Mouse (Mus musculus) heart, embryonic 12.5 days (tissue): Measurements from ENCODE around the gene Lpar2. TPM values are rescaled to one million over a fixed set of nuclear protein-coding genes. Genes with fewer than 3 reads are reported as not detected.

ENCODE experiments used
- ATAC-seq: fragments of 200-750 bp; cut with Nextera tagmentation; 2 replicates; pipeline ENCODE4 v1.8.0; 2017; ENCODE audit warnings: moderate TSS enrichment, moderate library complexity; ENCODE audit not compliant: insufficient number of reproducible peaks, low FRiP score
- H3K27ac ChIP-seq: fragments of 300-500 bp; sonication (generic); 2 replicates; pipeline ENCODE4 v1.5.1; 2016; ENCODE audit warnings: mild to moderate bottlenecking, moderate library complexity; ENCODE audit not compliant: poor library complexity, severe bottlenecking
- H3K27me3 ChIP-seq: fragments of 300-500 bp; sonication (generic); replicated peaks from 2 replicates; pipeline ENCODE4 v1.6.1; 2016; ENCODE audit warnings: mild to moderate bottlenecking, moderate library complexity
- H3K36me3 ChIP-seq: fragments of 300-500 bp; sonication (generic); 2 replicates; pipeline ENCODE4 v1.6.1; 2016; ENCODE audit warnings: mild to moderate bottlenecking, moderate library complexity
- H3K4me1 ChIP-seq: fragments of 300-500 bp; sonication (generic); replicated peaks from 2 replicates; pipeline ENCODE4 v1.6.1; 2016; ENCODE audit warnings: mild to moderate bottlenecking
- H3K4me2 ChIP-seq: fragments of 300-500 bp; sonication (generic); 2 replicates; pipeline ENCODE4 v1.6.1; 2016; ENCODE audit warnings: mild to moderate bottlenecking, moderate library complexity
- H3K4me3 ChIP-seq: fragments of 300-500 bp; sonication (generic); 2 replicates; pipeline ENCODE4 v1.5.1; 2016; ENCODE audit warnings: mild to moderate bottlenecking
- H3K9ac ChIP-seq: fragments of 300-500 bp; sonication (generic); 2 replicates; pipeline ENCODE4 v1.6.1; 2016; ENCODE audit warnings: mild to moderate bottlenecking, moderate library complexity
- H3K9me3 ChIP-seq: fragments of 300-500 bp; sonication (generic); replicated peaks from 2 replicates; pipeline ENCODE4 v1.6.1; 2016; ENCODE audit warnings: mild to moderate bottlenecking, moderate library complexity
- WGBS: fragments of 180-500 bp; shearing (Covaris S2); methylation state at CpG from one replicate; pipeline ENCODE4 v1.1.7; 2016; 5-methylcytosine and 5-hydroxymethylcytosine counted together
- polyA plus RNA-seq: library from polyadenylated mRNA; unstranded; fragments of >200 nt; fragmentation: Nextera tagmentation; extraction: Ambion mirVana; gene quantifications from 2 replicates; pipeline ENCODE4 v1.2.1, GENCODE M21; 2016

Lpar2 gene
- 0.32 and 0.36 TPM in 2 replicates for polyA plus RNA-seq

DNA sequence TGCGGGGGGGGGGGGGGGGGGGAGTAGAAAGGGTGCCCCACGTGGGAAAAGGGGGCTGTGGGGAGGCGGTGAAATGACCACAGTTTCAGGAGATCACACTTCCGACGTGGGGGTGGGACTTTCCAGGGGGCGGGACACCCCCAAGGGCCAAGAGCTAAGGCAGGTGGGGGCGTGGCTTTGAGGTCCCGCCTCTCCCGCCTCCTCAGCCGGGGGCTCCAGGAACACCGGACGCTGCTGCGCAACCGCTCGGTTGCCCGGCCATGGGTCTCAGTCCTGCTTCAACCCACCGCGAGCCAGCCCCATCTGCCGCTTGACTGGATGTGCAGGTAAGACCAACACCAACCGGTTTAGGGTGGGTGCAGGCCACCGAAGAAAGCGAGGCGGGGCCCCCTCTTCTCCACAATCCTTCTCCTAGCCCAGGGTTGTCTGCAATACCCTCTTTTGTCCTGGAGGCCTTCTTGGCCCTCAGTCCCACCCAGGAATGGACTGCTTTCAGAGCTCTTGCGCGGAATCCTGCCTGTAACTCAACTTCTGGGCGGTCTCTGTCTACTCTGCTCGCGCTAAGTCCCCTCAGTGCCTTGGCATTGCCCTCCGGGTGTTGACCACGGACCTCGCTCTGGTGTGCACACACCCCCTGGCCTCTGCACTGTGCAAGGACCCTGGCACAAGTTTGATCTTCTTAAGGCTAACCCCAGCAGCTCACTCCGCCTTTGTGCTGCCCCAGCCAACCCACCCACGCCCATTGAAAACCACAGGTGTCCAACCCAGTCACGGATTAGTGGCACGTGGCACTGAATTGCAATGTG, at the start of gene Lpar2:
Lpar2 (plus strand) TSS at position 44 of the 806 bp plus-strand sequence.
- Histone ChIP-seq H3K27ac (peak within 1 kb of the TSS; percentile 36; the same call in 1 of the 2 replicates), H3K4me3 (peak within 1 kb of the TSS; percentile 61), H3K9ac (peak within 1 kb of the TSS; percentile 70), H3K4me2 (peak within 1 kb of the TSS; percentile 94), H3K9me3 (no peaks in the 10 kb centered on the region), H3K36me3 (peaks cover 26% of the 10 kb centered on the region), H3K27me3 (no peaks in the 10 kb centered on the region), H3K4me1 (peaks cover 16% of the 10 kb centered on the region)
- WGBS = 3% methylated on average over 32 of the region's 35 CpGs
- peak; percentile 78 for ATAC-seq

DNA sequence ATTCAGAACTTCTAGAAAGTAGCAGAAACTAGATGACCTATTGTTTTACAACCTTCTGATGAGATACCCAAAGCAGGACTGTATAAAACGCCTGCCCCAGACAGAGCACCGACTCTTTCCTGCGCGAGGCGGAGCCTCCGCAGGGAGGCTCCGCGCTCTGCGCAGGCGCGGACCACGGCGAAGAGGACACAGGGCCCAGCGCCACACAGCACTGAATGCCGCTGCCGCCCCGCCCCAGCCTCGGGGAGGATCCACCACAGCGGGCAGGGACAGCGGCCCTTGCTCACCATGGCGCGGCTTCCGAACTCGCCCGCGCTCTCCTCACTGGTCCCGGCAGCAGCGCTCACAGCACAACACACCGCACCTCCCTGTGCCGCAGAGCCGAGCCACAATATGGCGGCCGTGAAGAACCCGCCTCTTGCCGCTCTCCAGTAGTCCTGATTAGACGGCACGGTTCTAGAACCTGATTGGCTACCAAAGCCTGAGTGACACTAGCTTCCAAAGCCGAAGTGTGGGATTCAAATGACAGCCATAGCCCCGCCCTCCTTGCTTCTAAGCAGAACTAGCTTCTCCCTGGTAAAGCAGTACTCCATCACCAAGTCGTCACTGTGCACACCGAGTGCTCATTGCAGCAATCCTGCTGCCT, 47.6 kb upstream of the Lpar2 start, which contains the start of gene Gm20422:
Gm20422 (minus strand) TSS at position 384 of the 646 bp plus-strand sequence.
- Histone ChIP-seq H3K4me3 (peak within 1 kb of the TSS; percentile 69), H3K36me3 (peaks cover 6% of the 10 kb centered on the region), H3K4me2 (peak within 1 kb of the TSS; percentile 75), H3K27me3 (no peaks in the 10 kb centered on the region), H3K27ac (peak within 1 kb of the TSS; percentile 98), H3K9ac (peak within 1 kb of the TSS; percentile 82), H3K4me1 (peaks cover 23% of the 10 kb centered on the region), H3K9me3 (no peaks in the 10 kb centered on the region)
- under 1% methylated on average over 41 of the region's 41 CpGs for WGBS
- ATAC-seq = peak; percentile 99

- H3K27me3 ChIP-seq = no peaks in the 10 kb centered on the region
- ATAC-seq = no peak
- no peak overlapping the region for H3K27ac ChIP-seq
- H3K4me1 ChIP-seq = peaks cover 20% of the 10 kb centered on the region
- WGBS = 44% methylated on average over 2 of the region's 2 CpGs
- peak overlapping the region; percentile 69; the same call in 1 of the 2 replicates for H3K4me3 ChIP-seq
- 0 out of 2 replicates have a peak, but pooled peaks cover 2% of the 10 kb centered on the region for H3K36me3 ChIP-seq
- H3K9ac ChIP-seq = no peak overlapping the region
- H3K9me3 ChIP-seq = no peaks in the 10 kb centered on the region
- H3K4me2 ChIP-seq = peak overlapping the region; percentile 50
Observed at GRCm38 (mm10) chr8:69775149-69775534, 47.1 kb upstream of the Lpar2 start.

- H3K4me1 ChIP-seq = peaks cover 11% of the 10 kb centered on the region
- H3K9me3 ChIP-seq = no peaks in the 10 kb centered on the region
- WGBS = 62% methylated on average over 11 of the region's 12 CpGs
- H3K4me2 ChIP-seq = no peak overlapping the region
- H3K27me3 ChIP-seq = no peaks in the 10 kb centered on the region
- H3K36me3 ChIP-seq = no peaks in the 10 kb centered on the region
- no peak overlapping the region for H3K4me3 ChIP-seq
- no peak for ATAC-seq
- no peak overlapping the region for H3K27ac ChIP-seq
- no peak overlapping the region for H3K9ac ChIP-seq
Observed at GRCm38 (mm10) chr8:69777111-69777510, 45.1 kb upstream of the Lpar2 start.

- Histone ChIP-seq H3K36me3 (peaks cover 7% of the 10 kb centered on the region), H3K4me2 (no peak overlapping the region), H3K9ac (no peak overlapping the region), H3K4me3 (no peak overlapping the region), H3K4me1 (peaks cover 21% of the 10 kb centered on the region), H3K27ac (no peak overlapping the region), H3K27me3 (no peaks in the 10 kb centered on the region), H3K9me3 (no peaks in the 10 kb centered on the region)
- ATAC-seq = no peak
- WGBS = 77% methylated on average over 5 of the region's 5 CpGs
Observed at GRCm38 (mm10) chr8:69789105-69789504, 33.1 kb upstream of the Lpar2 start.

GRCm38 (mm10) chr8:69789731-69790130, 32.5 kb upstream of the Lpar2 start:
- H3K27me3 ChIP-seq = no peaks in the 10 kb centered on the region
- no peak overlapping the region for H3K9ac ChIP-seq
- H3K4me3 ChIP-seq = peak overlapping the region; percentile 86; the same call in 1 of the 2 replicates
- H3K4me1 ChIP-seq = peaks cover 21% of the 10 kb centered on the region
- peak overlapping the region; percentile 86 for H3K4me2 ChIP-seq
- H3K36me3 ChIP-seq = peaks cover 14% of the 10 kb centered on the region
- WGBS = 46% methylated on average over 5 of the region's 5 CpGs
- no peak for ATAC-seq
- H3K9me3 ChIP-seq = no peaks in the 10 kb centered on the region
- no peak overlapping the region for H3K27ac ChIP-seq

- Histone ChIP-seq H3K9ac (peak overlapping the region; percentile 97), H3K27me3 (no peaks in the 10 kb centered on the region), H3K4me3 (peak overlapping the region; percentile 86), H3K4me2 (peak overlapping the region; percentile 86), H3K27ac (peak overlapping the region; percentile 83), H3K9me3 (no peaks in the 10 kb centered on the region), H3K36me3 (peaks cover 20% of the 10 kb centered on the region), H3K4me1 (peaks cover 21% of the 10 kb centered on the region)
- 26% methylated on average over 11 of the region's 11 CpGs for WGBS
- ATAC-seq = no peak
Observed at GRCm38 (mm10) chr8:69790364-69790763, 31.9 kb upstream of the Lpar2 start.

GRCm38 (mm10) chr8:69790773-69791367, 31.4 kb upstream of the Lpar2 start, which contains the start of the genes Atp13a1 and Zfp866:
Atp13a1 (plus strand) TSS chr8:69791163.
Zfp866 (minus strand) TSS chr8:69791178.
- Histone ChIP-seq H3K4me3 (peak within 1 kb of the TSS; percentile 86), H3K4me2 (peak within 1 kb of the TSS; percentile 86), H3K9me3 (no peaks in the 10 kb centered on the region), H3K4me1 (peaks cover 21% of the 10 kb centered on the region), H3K27me3 (no peaks in the 10 kb centered on the region), H3K9ac (peak within 1 kb of the TSS; percentile 97), H3K36me3 (peaks cover 24% of the 10 kb centered on the region), H3K27ac (peak within 1 kb of the TSS; percentile 83)
- under 1% methylated on average over 38 of the region's 38 CpGs for WGBS
- ATAC-seq = peak; percentile 92

GRCm38 (mm10) chr8:69791415-69792068, 30.7 kb upstream of the Lpar2 start:
- Histone ChIP-seq H3K27ac (peak overlapping the region; percentile 83; the same call in 1 of the 2 replicates), H3K4me2 (peak overlapping the region; percentile 86), H3K4me1 (peaks cover 21% of the 10 kb centered on the region), H3K27me3 (no peaks in the 10 kb centered on the region), H3K4me3 (peak overlapping the region; percentile 86), H3K36me3 (peaks cover 31% of the 10 kb centered on the region), H3K9me3 (no peaks in the 10 kb centered on the region), H3K9ac (peak overlapping the region; percentile 97)
- ATAC-seq = peak; percentile 69
- under 1% methylated on average over 48 of the region's 48 CpGs for WGBS

DNA sequence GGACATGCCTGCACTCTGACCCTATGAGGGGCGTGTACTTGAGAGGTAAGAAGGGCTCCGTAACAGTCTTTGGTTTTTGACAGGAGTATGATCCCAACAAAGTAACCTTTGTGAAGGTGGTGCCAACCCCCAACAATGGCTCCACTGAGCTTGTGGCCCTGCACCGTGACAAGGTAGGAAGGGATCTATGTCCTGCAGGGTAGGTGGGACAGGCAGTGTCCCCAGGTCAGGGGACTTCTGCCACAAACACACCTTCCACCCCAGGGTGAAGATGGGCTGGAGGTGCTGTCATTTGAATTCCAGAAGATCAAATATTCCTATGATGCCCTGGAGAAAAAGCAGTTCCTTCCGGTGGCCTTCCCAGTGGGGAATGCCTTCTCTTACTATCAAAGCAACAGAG, 28.6 kb upstream of the Lpar2 start:
- no peak for ATAC-seq
- 92% methylated on average over 4 of the region's 4 CpGs for WGBS
- peaks cover 21% of the 10 kb centered on the region for H3K4me1 ChIP-seq
- no peak overlapping the region for H3K4me3 ChIP-seq
- no peaks in the 10 kb centered on the region for H3K27me3 ChIP-seq
- H3K9ac ChIP-seq = no peak overlapping the region
- no peak overlapping the region for H3K27ac ChIP-seq
- no peak overlapping the region for H3K4me2 ChIP-seq
- peaks cover 52% of the 10 kb centered on the region for H3K36me3 ChIP-seq
- H3K9me3 ChIP-seq = no peaks in the 10 kb centered on the region
